Mouse (Mus musculus) CH12.LX (cell line): ENCODE results near the gene Proser3.

Source experiments
- BHLHE40 ChIP-seq: IDR thresholded peaks from 2 replicates; pipeline ENCODE4 v1.6.1; 2011; ENCODE audit warnings: mild to moderate bottlenecking, low read depth, low read length, improper control_type of control experiment
- CHD2 ChIP-seq: IDR thresholded peaks from 2 replicates; pipeline ENCODE4 v1.6.1; 2011; ENCODE audit warnings: low read length, improper control_type of control experiment
- CTCF ChIP-seq, 2 experiments: IDR thresholded peaks in 1 of 2; conservative IDR thresholded peaks in 1 of 2; 2 replicates each; pipeline ENCODE4 v1.5.1; 2011 to 2012; ENCODE audit warnings: low read depth in 2 of 2, low read length in 2 of 2, improper control_type of control experiment in 1 of 2, inconsistent platforms in 1 of 2, mild to moderate bottlenecking in 1 of 2, moderate library complexity in 1 of 2
- ELF1 ChIP-seq: IDR thresholded peaks from 2 replicates; pipeline ENCODE4 v1.6.1; 2014; ENCODE audit warnings: low read depth, mild to moderate bottlenecking, inconsistent platforms, low read length, improper control_type of control experiment
- EP300 ChIP-seq: IDR thresholded peaks from 2 replicates; pipeline ENCODE4 v1.6.1; 2011; ENCODE audit warnings: low read length, improper control_type of control experiment
- HCFC1 ChIP-seq: IDR thresholded peaks from 2 replicates; pipeline ENCODE4 v1.6.1; 2012; ENCODE audit warnings: low read depth, mild to moderate bottlenecking, inconsistent platforms, low read length, improper control_type of control experiment
- MAX ChIP-seq: IDR thresholded peaks from 2 replicates; pipeline ENCODE4 v1.6.1; 2011; ENCODE audit warnings: low read length, improper control_type of control experiment
- NELFE ChIP-seq: IDR thresholded peaks from 2 replicates; pipeline ENCODE4 v1.6.1; 2011; ENCODE audit warnings: low read depth, low read length, improper control_type of control experiment
- POLR2A ChIP-seq: IDR thresholded peaks from 2 replicates; pipeline ENCODE4 v1.6.1; 2011; ENCODE audit warnings: low read depth, mild to moderate bottlenecking, improper control_type of control experiment, low read length

- TF ChIP-seq CTCF (conservative IDR thresholded peaks at IDR 0.05 in 1 of 2, IDR thresholded peaks at IDR 0.05 in 1 of 2; ENCODE audit: low read depth in 2 of 2, low read length in 2 of 2), result no peak
- TF ChIP-seq MAX, result peak; percentile 93
- TF ChIP-seq BHLHE40, result peak; percentile 77; the same call in 1 of the 2 replicates
- peak; percentile 98 for TF ChIP-seq CHD2
- TF ChIP-seq POLR2A, result peak; percentile 60
- peak; percentile 69 for TF ChIP-seq ELF1
- no peak for TF ChIP-seq EP300
- peak; percentile 96 for TF ChIP-seq HCFC1
- TF ChIP-seq NELFE, result no peak
Observed at GRCm38 (mm10) chr7:30563117-30563905, 11.2 kb upstream of the Proser3 start, which contains the start of the genes U2af1l4, Gm49396 and Psenen.
